Mouse (Mus musculus) midbrain, embryonic 11.5 days (tissue): ENCODE data around the gene Smyd1. TPM values are rescaled to one million over a fixed set of nuclear protein-coding genes. Genes with fewer than 3 reads are reported as not detected.
A peak's percentile ranks its signal among the peaks of the same experiment; 100 is the strongest.

ENCODE experiments used
- ATAC-seq: fragments of 200-750 bp; cut with Nextera tagmentation; 2 replicates; pipeline ENCODE4 v1.8.0; 2017; ENCODE audit warnings: moderate TSS enrichment, moderate library complexity; ENCODE audit not compliant: low FRiP score
- DNase-seq: peaks from one replicate; pipeline ENCODE4 v3.0.0; 2015; ENCODE audit warnings: low spot score; ENCODE audit errors: missing footprints
- H3K27ac ChIP-seq: fragments of 300-500 bp; sonication (generic); 2 replicates; pipeline ENCODE4 v1.5.1; 2014; ENCODE audit warnings: low read depth, low read length
- H3K27me3 ChIP-seq: fragments of 300-500 bp; sonication (generic); 2 replicates; pipeline ENCODE4 v1.6.1; 2014; ENCODE audit warnings: mild to moderate bottlenecking, low read length, moderate library complexity, mixed read lengths; ENCODE audit not compliant: control insufficient read depth, insufficient read depth
- H3K36me3 ChIP-seq: fragments of 300-500 bp; sonication (generic); 2 replicates; pipeline ENCODE4 v1.6.1; 2014; ENCODE audit warnings: mild to moderate bottlenecking, low read length, moderate library complexity, mixed read lengths; ENCODE audit not compliant: control insufficient read depth, insufficient read depth
- H3K4me1 ChIP-seq: fragments of 300-500 bp; sonication (generic); 2 replicates; pipeline ENCODE4 v1.6.1; 2014; ENCODE audit warnings: low read length; ENCODE audit not compliant: control insufficient read depth, insufficient read depth
- H3K4me2 ChIP-seq: fragments of 300-500 bp; sonication (generic); 2 replicates; pipeline ENCODE4 v1.6.1; 2014; ENCODE audit warnings: mild to moderate bottlenecking, moderate library complexity
- H3K4me3 ChIP-seq: fragments of 300-500 bp; sonication (generic); 2 replicates; pipeline ENCODE4 v1.5.1; 2014; ENCODE audit warnings: low read depth, low read length
- H3K9ac ChIP-seq: fragments of 300-500 bp; sonication (generic); 2 replicates; pipeline ENCODE4 v1.6.1; 2014; ENCODE audit warnings: low read length
- H3K9me3 ChIP-seq: fragments of 300-500 bp; sonication (generic); 2 replicates; pipeline ENCODE4 v1.6.1; 2016; ENCODE audit warnings: low read length; ENCODE audit not compliant: control insufficient read depth
- WGBS: fragments of 180-500 bp; shearing (Covaris S2); extraction: QIAGEN DNeasy Blood & Tissue Kit; methylation state at CpG from one replicate; pipeline ENCODE4 v1.1.7; 2014; 5-methylcytosine and 5-hydroxymethylcytosine counted together
- polyA plus RNA-seq: library from polyadenylated mRNA; unstranded; fragments of >200 nt; fragmentation: Nextera tagmentation; extraction: Ambion mirVana; gene quantifications from 2 replicates; pipeline ENCODE4 v1.2.1, GENCODE M21; 2014

Smyd1 gene
- polyA plus RNA-seq, 1 experiment from 2014 or later = 0.12 TPM

GRCm38 (mm10) chr6:71221501-71221900 is 100.5 kb downstream of the Smyd1 start:
- Histone ChIP-seq H3K9ac (no peak overlapping the region), H3K4me1 (peaks cover 2% of the 10 kb centered on the region), H3K27me3 (no peaks in the 10 kb centered on the region), H3K4me2 (no peak overlapping the region), H3K27ac (no peak overlapping the region), H3K9me3 (no peaks in the 10 kb centered on the region), H3K36me3 (no peaks in the 10 kb centered on the region), H3K4me3 (no peak overlapping the region)
- WGBS = 92% methylated on average over 4 of the region's 4 CpGs
- ATAC-seq (no peak), DNase-seq (peak; percentile 4)

GRCm38 (mm10) chr6:71212471-71212870 is 109.6 kb downstream of the Smyd1 start:
- DNase-seq = no peak
- no peak overlapping the region for H3K9ac ChIP-seq
- ATAC-seq = no peak
- H3K27me3 ChIP-seq = no peaks in the 10 kb centered on the region
- 95% methylated on average over 3 of the region's 3 CpGs for WGBS
- no peak overlapping the region for H3K4me2 ChIP-seq
- H3K4me1 ChIP-seq = no peaks in the 10 kb centered on the region
- H3K4me3 ChIP-seq = no peak overlapping the region
- no peak overlapping the region for H3K27ac ChIP-seq
- H3K9me3 ChIP-seq = no peaks in the 10 kb centered on the region
- H3K36me3 ChIP-seq = no peaks in the 10 kb centered on the region

- no peak overlapping the region for H3K4me2 ChIP-seq
- H3K27ac ChIP-seq = no peak overlapping the region
- DNase-seq (no peak), ATAC-seq (no peak)
- no peaks in the 10 kb centered on the region for H3K9me3 ChIP-seq
- no peak overlapping the region for H3K9ac ChIP-seq
- 70% methylated on average over 7 of the region's 7 CpGs for WGBS
- no peaks in the 10 kb centered on the region for H3K4me1 ChIP-seq
- H3K27me3 ChIP-seq = no peaks in the 10 kb centered on the region
- H3K4me3 ChIP-seq = no peak overlapping the region
- no peaks in the 10 kb centered on the region for H3K36me3 ChIP-seq
Observed at GRCm38 (mm10) chr6:71211917-71212316, 110.1 kb downstream of the Smyd1 start.

- 90% methylated on average over 2 of the region's 2 CpGs for WGBS
- no peak overlapping the region for H3K9ac ChIP-seq
- no peaks in the 10 kb centered on the region for H3K27me3 ChIP-seq
- H3K4me2 ChIP-seq = no peak overlapping the region
- H3K4me3 ChIP-seq = no peak overlapping the region
- H3K9me3 ChIP-seq = no peaks in the 10 kb centered on the region
- ATAC-seq (no peak), DNase-seq (no peak)
- H3K27ac ChIP-seq = no peak overlapping the region
- no peaks in the 10 kb centered on the region for H3K36me3 ChIP-seq
- no peaks in the 10 kb centered on the region for H3K4me1 ChIP-seq
Observed at GRCm38 (mm10) chr6:71208691-71209090, 113.3 kb downstream of the Smyd1 start.

- H3K27me3 ChIP-seq = no peaks in the 10 kb centered on the region
- H3K27ac ChIP-seq = no peak overlapping the region
- ATAC-seq (no peak), DNase-seq (no peak)
- no peaks in the 10 kb centered on the region for H3K4me1 ChIP-seq
- H3K36me3 ChIP-seq = no peaks in the 10 kb centered on the region
- 92% methylated on average over 8 of the region's 8 CpGs for WGBS
- H3K9me3 ChIP-seq = no peaks in the 10 kb centered on the region
- no peak overlapping the region for H3K4me3 ChIP-seq
- no peak overlapping the region for H3K4me2 ChIP-seq
- no peak overlapping the region for H3K9ac ChIP-seq
Observed at GRCm38 (mm10) chr6:71204166-71204565, 117.9 kb downstream of the Smyd1 start.

- WGBS = 87% methylated on average over 5 of the region's 5 CpGs
Observed at GRCm38 (mm10) chr6:71203674-71204073, 118.4 kb downstream of the Smyd1 start.

GRCm38 (mm10) chr6:71201925-71202324 is 120.1 kb downstream of the Smyd1 start:
- 75% methylated on average over 5 of the region's 5 CpGs for WGBS
- no peak overlapping the region for H3K4me2 ChIP-seq
- H3K9me3 ChIP-seq = no peaks in the 10 kb centered on the region
- no peaks in the 10 kb centered on the region for H3K4me1 ChIP-seq
- no peak overlapping the region for H3K27ac ChIP-seq
- H3K27me3 ChIP-seq = no peaks in the 10 kb centered on the region
- no peaks in the 10 kb centered on the region for H3K36me3 ChIP-seq
- DNase-seq (no peak), ATAC-seq (no peak)
- H3K4me3 ChIP-seq = no peak overlapping the region
- no peak overlapping the region for H3K9ac ChIP-seq

More at GRCm38 (mm10) chr6:71203674-71204073, 118.4 kb downstream of the Smyd1 start:
- no peaks in the 10 kb centered on the region for H3K27me3 ChIP-seq
- no peak for DNase-seq
- no peak overlapping the region for H3K4me3 ChIP-seq
- no peak overlapping the region for H3K4me2 ChIP-seq
- no peak for ATAC-seq
- no peak overlapping the region for H3K9ac ChIP-seq
- H3K9me3 ChIP-seq = no peaks in the 10 kb centered on the region
- no peak overlapping the region for H3K27ac ChIP-seq
- H3K36me3 ChIP-seq = no peaks in the 10 kb centered on the region
- H3K4me1 ChIP-seq = no peaks in the 10 kb centered on the region

- Histone ChIP-seq H3K27me3 (no peaks in the 10 kb centered on the region), H3K4me3 (no peak within 1 kb of the TSS), H3K4me1 (no peaks in the 10 kb centered on the region), H3K9me3 (no peaks in the 10 kb centered on the region), H3K4me2 (no peak within 1 kb of the TSS), H3K36me3 (no peaks in the 10 kb centered on the region), H3K27ac (no peak within 1 kb of the TSS), H3K9ac (no peak within 1 kb of the TSS)
- DNase-seq = no peak
- WGBS = 86% methylated on average over 4 of the region's 4 CpGs
- no peak for ATAC-seq
Observed at GRCm38 (mm10) chr6:71199612-71200011, 122.4 kb downstream of the Smyd1 start, which contains the start of gene Fabp1. Fabp1 (plus strand) TSS chr6:71199827.

- Histone ChIP-seq H3K9ac (no peak overlapping the region), H3K4me1 (no peaks in the 10 kb centered on the region), H3K4me2 (no peak overlapping the region), H3K9me3 (no peaks in the 10 kb centered on the region), H3K4me3 (no peak overlapping the region), H3K27me3 (no peaks in the 10 kb centered on the region), H3K27ac (no peak overlapping the region), H3K36me3 (no peaks in the 10 kb centered on the region)
- no peak for DNase-seq
- 86% methylated on average over 13 of the region's 13 CpGs for whole genome bisulfite sequencing
- ATAC-seq = no peak
Observed at GRCm38 (mm10) chr6:71197636-71198535, 124.1 kb downstream of the Smyd1 start.
